In genomic region chr7:126703757-126704077, GRCm38 (mm10) we compare ENCODE assay signal across 8 mouse cellular contexts. TPM values are rescaled to one million over a fixed set of nuclear protein-coding genes. Genes with fewer than 3 reads are reported as not detected.
DNase-seq lines count a peak whose midpoint lies in the region; ATAC-seq and TF ChIP-seq lines count a peak whose summit lies in the region.

No protein-coding gene starts in this region.

- peak; percentile 35 for DNase-seq in left cerebral cortex, postnatal 4 days
- no peak for DNase-seq in left cerebral cortex, adult 9 months (ENCODE audit: low spot score in 2 of 2)
- peak; percentile 63 for DNase-seq in cerebellum, adult 11-12 months
- no peak for DNase-seq in liver, embryonic 14.5 days (ENCODE audit: low read depth in 3 of 3, low spot score in 3 of 3)
- no peak for DNase-seq in ovary, adult 18-20 months (ENCODE audit: low spot score)
- no peak for DNase-seq in gastrocnemius, postnatal 36 days

- H3K27me3 ChIP-seq in forebrain, embryonic 13.5 days = 0 out of 2 replicates have a peak, but pooled peaks cover 6% of the 10 kb centered on the region
- H3K27me3 ChIP-seq in liver, embryonic 14.5 days (ENCODE audit: control insufficient read depth, insufficient read depth, low read length) = peaks cover 3% of the 10 kb centered on the region

- no peak for TF ChIP-seq CTCF in liver, embryonic 14.5 days (IDR thresholded peaks at IDR 0.05; ENCODE audit: low read depth)

- no peak for TF ChIP-seq EP300 in liver, embryonic 14.5 days (IDR thresholded peaks at IDR 0.05; ENCODE audit: low read depth)

- ATAC-seq in forebrain, embryonic 13.5 days = peak; percentile 30; the same call in 1 of the 2 replicates
- no peak for ATAC-seq in liver, embryonic 14.5 days (ENCODE audit: insufficient read depth)
- ATAC-seq in activated CD4-positive, CD25-positive, alpha-beta regulatory T cell, adult 4 months = no peak

- intact Hi-C loops in left cerebral cortex, postnatal 4 days (cut with DNase I) = loop anchor here (5.0 kb wide), 1 partner anchor 54 kb away; the partner anchor contains the start of gene Mapk3
- intact Hi-C loops in gastrocnemius, postnatal 36 days (cut with DNase I) = no loop called here

- H3K4me3 ChIP-seq in forebrain, embryonic 13.5 days = peak overlapping the region; percentile 67
- H3K4me3 ChIP-seq in liver, embryonic 14.5 days (ENCODE audit: insufficient read depth in 1 of 2, low read depth in 2 of 2, low read length in 2 of 2) = peak overlapping the region; percentile 33 to 50

- H3K4me2 ChIP-seq in forebrain, embryonic 13.5 days = peak overlapping the region; percentile 93
- H3K4me2 ChIP-seq in liver, embryonic 14.5 days (ENCODE audit: low read depth) = peak overlapping the region; percentile 55; the same call in 1 of the 2 replicates

- no peaks in the 10 kb centered on the region; the same call in 1 of the 2 replicates for H3K9me3 ChIP-seq in forebrain, embryonic 13.5 days (replicated peaks)
- no peaks in the 10 kb centered on the region for H3K9me3 ChIP-seq in liver, embryonic 14.5 days (ENCODE audit: control insufficient read depth, low read length)

- H3K4me1 ChIP-seq in forebrain, embryonic 13.5 days = peaks cover 44% of the 10 kb centered on the region
- H3K4me1 ChIP-seq in liver, embryonic 14.5 days (replicated peaks; ENCODE audit: control insufficient read depth in 2 of 2, insufficient read depth in 2 of 2, low read length in 1 of 2) = peaks cover 0 to 7% of the 10 kb centered on the region in 2 experiments; a peak in 2 of 4 replicates

- 19% methylated on average over 7 of the region's 7 CpGs for WGBS in forebrain, embryonic 13.5 days
- WGBS in liver, embryonic 14.5 days (ENCODE audit: insufficient replicate concordance) = 4% methylated on average over 7 of the region's 7 CpGs

- peaks cover 21% of the 10 kb centered on the region for H3K36me3 ChIP-seq in forebrain, embryonic 13.5 days (ENCODE audit: poor library complexity, severe bottlenecking)
- no peaks in the 10 kb centered on the region for H3K36me3 ChIP-seq in liver, embryonic 14.5 days (replicated peaks; ENCODE audit: control insufficient read depth, insufficient read depth, low read depth)

- H3K9ac ChIP-seq in forebrain, embryonic 13.5 days = peak overlapping the region; percentile 88
- no peak overlapping the region for H3K9ac ChIP-seq in liver, embryonic 14.5 days (replicated peaks)

- no peak overlapping the region for H3K27ac ChIP-seq in forebrain, embryonic 13.5 days
- H3K27ac ChIP-seq in liver, embryonic 14.5 days = no peak overlapping the region

RNA-seq across cellular contexts. Expression of gene Coro1a, which starts 3.9 kb away (rescaled TPM):
- total RNA-seq in left cerebral cortex, postnatal 4 days (2021) = 100 to 1,000 TPM; 137 to 143 TPM
- polyA plus RNA-seq in forebrain, embryonic 13.5 days (2015; fragmentation: Nextera tagmentation; extraction: Ambion mirVana) = 72.7 and 77.1 TPM in 2 replicates
- 48.0 and 52.5 TPM in 2 replicates for polyA plus RNA-seq in liver, embryonic 14.5 days (2012; rRNA removed)
- 65.6 and 81.5 TPM in 2 replicates for polyA plus RNA-seq in liver, embryonic 14.5 days (2014; fragmentation: Nextera tagmentation; extraction: Ambion mirVana)
- 1,000 to 10,000 TPM; 2,153 to 2,681 TPM for polyA plus RNA-seq in activated CD4-positive, CD25-positive, alpha-beta regulatory T cell, adult 4 months (2017; shearing (Covaris generic))
- total RNA-seq in gastrocnemius, postnatal 36 days (2021) = 1 to 10 TPM; 2.6 to 5.2 TPM

RNA-seq across cellular contexts. Expression of gene Slx1b, which starts 8.1 kb away (rescaled TPM):
- 10 to 100 TPM; 25.4 to 26.5 TPM for total RNA-seq in left cerebral cortex, postnatal 4 days (2021)
- polyA plus RNA-seq in forebrain, embryonic 13.5 days (2015; fragmentation: Nextera tagmentation; extraction: Ambion mirVana) = 16.6 TPM in 2 replicates
- polyA plus RNA-seq in liver, embryonic 14.5 days (2012; rRNA removed) = 5.7 and 6.3 TPM in 2 replicates
- polyA plus RNA-seq in liver, embryonic 14.5 days (2014; fragmentation: Nextera tagmentation; extraction: Ambion mirVana) = 1.8 and 2.0 TPM in 2 replicates
- 10 to 100 TPM in 1 of 2 experiments, 1 to 10 TPM in 1; 9.7 to 10.0 TPM for polyA plus RNA-seq in activated CD4-positive, CD25-positive, alpha-beta regulatory T cell, adult 4 months (2017; shearing (Covaris generic))
- 1 to 10 TPM; 2.1 to 3.6 TPM for total RNA-seq in gastrocnemius, postnatal 36 days (2021)

RNA-seq across cellular contexts. Expression of gene Bola2, which starts 8.5 kb away (rescaled TPM):
- 100 to 1,000 TPM; 107 to 115 TPM for total RNA-seq in left cerebral cortex, postnatal 4 days (2021)
- polyA plus RNA-seq in forebrain, embryonic 13.5 days (2015; fragmentation: Nextera tagmentation; extraction: Ambion mirVana) = 183 and 187 TPM in 2 replicates
- 35.8 and 69.8 TPM in 2 replicates for polyA plus RNA-seq in liver, embryonic 14.5 days (2012; rRNA removed)
- 97.2 and 111 TPM in 2 replicates for polyA plus RNA-seq in liver, embryonic 14.5 days (2014; fragmentation: Nextera tagmentation; extraction: Ambion mirVana)
- 100 to 1,000 TPM in 1 of 2 experiments, 10 to 100 TPM in 1; 90.0 to 201 TPM for polyA plus RNA-seq in activated CD4-positive, CD25-positive, alpha-beta regulatory T cell, adult 4 months (2017; shearing (Covaris generic))
- total RNA-seq in gastrocnemius, postnatal 36 days (2021) = 10 to 100 TPM; 29.9 to 36.8 TPM

RNA-seq across cellular contexts. Expression of gene Sult1a1, which starts 27.5 kb away (rescaled TPM):
- total RNA-seq in left cerebral cortex, postnatal 4 days (2021) = 1 to 10 TPM; 2.9 to 3.1 TPM
- 0.46 and 0.68 TPM in 2 replicates for polyA plus RNA-seq in forebrain, embryonic 13.5 days (2015; fragmentation: Nextera tagmentation; extraction: Ambion mirVana)
- polyA plus RNA-seq in liver, embryonic 14.5 days (2012; rRNA removed) = 4.5 and 6.4 TPM in 2 replicates
- polyA plus RNA-seq in liver, embryonic 14.5 days (2014; fragmentation: Nextera tagmentation; extraction: Ambion mirVana) = 13.1 and 15.2 TPM in 2 replicates
- under 1 TPM in 1 of 2 experiments, not detected in 1; 0.42 TPM for polyA plus RNA-seq in activated CD4-positive, CD25-positive, alpha-beta regulatory T cell, adult 4 months (2017; shearing (Covaris generic))
- 10 to 100 TPM; 15.7 to 21.0 TPM for total RNA-seq in gastrocnemius, postnatal 36 days (2021)

RNA-seq across cellular contexts. Expression of gene Sgf29, which starts 54.6 kb away (rescaled TPM):
- total RNA-seq in left cerebral cortex, postnatal 4 days (2021) = 10 to 100 TPM; 49.9 to 53.0 TPM
- polyA plus RNA-seq in forebrain, embryonic 13.5 days (2015; fragmentation: Nextera tagmentation; extraction: Ambion mirVana) = 57.3 and 64.6 TPM in 2 replicates
- polyA plus RNA-seq in liver, embryonic 14.5 days (2012; rRNA removed) = 19.5 and 24.7 TPM in 2 replicates
- 23.6 and 34.4 TPM in 2 replicates for polyA plus RNA-seq in liver, embryonic 14.5 days (2014; fragmentation: Nextera tagmentation; extraction: Ambion mirVana)
- polyA plus RNA-seq in activated CD4-positive, CD25-positive, alpha-beta regulatory T cell, adult 4 months (2017; shearing (Covaris generic)) = 100 to 1,000 TPM in 1 of 2 experiments, 10 to 100 TPM in 1; 73.9 to 103 TPM
- 10 to 100 TPM; 29.3 to 33.2 TPM for total RNA-seq in gastrocnemius, postnatal 36 days (2021)

Comparison
In these comparisons a context has a peak if more than half of its experiments do, and no peak if none do; other contexts are left out.
1. DNase-seq: peak in left cerebral cortex, postnatal 4 days (single experiment) and cerebellum, adult 11-12 months (single experiment); none in left cerebral cortex, adult 9 months (0 of 2), liver, embryonic 14.5 days (0 of 3), ovary, adult 18-20 months (single experiment) and gastrocnemius, postnatal 36 days (0 of 2).
2. RNA of gene Coro1a, which starts 3.9 kb away (polyA plus RNA-seq): 2,153 to 2,681 TPM in activated CD4-positive, CD25-positive, alpha-beta regulatory T cell, adult 4 months; 48.0 to 81.5 TPM in liver, embryonic 14.5 days and 72.7 to 77.1 TPM in forebrain, embryonic 13.5 days; every median in the first group is over 10 times any median in the second.